Mouse (Mus musculus) erythroblast, embryonic 14.5 days (primary cell): Measurements from ENCODE around the gene Atg9b. TPM values are rescaled to one million over a fixed set of nuclear protein-coding genes. Genes with fewer than 3 reads are reported as not detected.

Source experiments
- H3K27me3 ChIP-seq: 2 replicates; pipeline ENCODE4 v1.6.1; 2012; ENCODE audit warnings: inconsistent platforms; ENCODE audit not compliant: control insufficient read depth
- H3K36me3 ChIP-seq: 2 replicates; pipeline ENCODE4 v1.6.1; 2012; ENCODE audit warnings: mild to moderate bottlenecking, inconsistent platforms; ENCODE audit not compliant: control insufficient read depth
- H3K4me1 ChIP-seq: 2 replicates; pipeline ENCODE4 v1.6.1; 2012; ENCODE audit warnings: inconsistent platforms; ENCODE audit not compliant: control insufficient read depth
- H3K4me3 ChIP-seq: replicated peaks from 2 replicates; pipeline ENCODE3; 2012; ENCODE audit warnings: moderate library complexity, mild to moderate bottlenecking, inconsistent platforms
- H3K9me3 ChIP-seq: 2 replicates; pipeline ENCODE4 v1.6.1; 2012; ENCODE audit warnings: low read length, inconsistent platforms, mixed read lengths; ENCODE audit not compliant: control insufficient read depth
- GATA1 ChIP-seq: IDR thresholded peaks from 2 replicates; pipeline ENCODE4 v1.6.1; 2012; ENCODE audit warnings: low read length, inconsistent platforms, mixed read lengths
- TAL1 ChIP-seq: IDR thresholded peaks from 3 replicates; pipeline ENCODE4 v1.6.1; 2012; ENCODE audit warnings: low read length, inconsistent platforms, mixed read lengths
- polyA plus RNA-seq: library from polyadenylated mRNA; stranded (reverse); fragments of >175 nt; gene quantifications from 2 replicates; pipeline ENCODE4 v1.2.3, GENCODE M21; 2012

Atg9b gene
- polyA plus RNA-seq, 1 experiment = 0.02 TPM

- Histone ChIP-seq H3K4me1 (no peaks in the 10 kb centered on the region), H3K27me3 (peaks cover 28% of the 10 kb centered on the region), H3K4me3 (no peak overlapping the region), H3K9me3 (no peaks in the 10 kb centered on the region), H3K36me3 (no peaks in the 10 kb centered on the region)
- TF ChIP-seq GATA1 = no peak
- TF ChIP-seq TAL1 = no peak
Observed at GRCm38 (mm10) chr5:24357461-24357860, 34.5 kb downstream of the Atg9b start.

- Histone ChIP-seq H3K27me3 (peaks cover 35% of the 10 kb centered on the region), H3K4me1 (peaks cover 2% of the 10 kb centered on the region; the same call in 1 of the 2 replicates), H3K9me3 (no peaks in the 10 kb centered on the region), H3K4me3 (no peak overlapping the region), H3K36me3 (no peaks in the 10 kb centered on the region)
- TF ChIP-seq GATA1 (no peak), TAL1 (no peak)
Observed at GRCm38 (mm10) chr5:24356764-24357163, 35.2 kb downstream of the Atg9b start.

- Histone ChIP-seq H3K27me3 (peaks cover 69% of the 10 kb centered on the region), H3K9me3 (no peaks in the 10 kb centered on the region), H3K36me3 (no peaks in the 10 kb centered on the region), H3K4me3 (no peak overlapping the region), H3K4me1 (peaks cover 9% of the 10 kb centered on the region)
- TF ChIP-seq TAL1 (no peak), GATA1 (no peak)
Observed at GRCm38 (mm10) chr5:24353327-24353726, 38.6 kb downstream of the Atg9b start.

GRCm38 (mm10) chr5:24352251-24352859, 39.6 kb downstream of the Atg9b start:
- H3K4me3 ChIP-seq = no peak overlapping the region
- TF ChIP-seq TAL1 = no peak
- no peak for TF ChIP-seq GATA1
- peaks cover 15% of the 10 kb centered on the region for H3K4me1 ChIP-seq
- H3K27me3 ChIP-seq = peaks cover 79% of the 10 kb centered on the region
- H3K36me3 ChIP-seq = no peaks in the 10 kb centered on the region
- H3K9me3 ChIP-seq = no peaks in the 10 kb centered on the region

- peaks cover 79% of the 10 kb centered on the region for H3K27me3 ChIP-seq
- peak overlapping the region; percentile 0 for H3K4me3 ChIP-seq
Observed at GRCm38 (mm10) chr5:24351701-24352171, 40.2 kb downstream of the Atg9b start.

GRCm38 (mm10) chr5:24351278-24351677, 40.7 kb downstream of the Atg9b start, which contains the start of gene Kcnh2:
Kcnh2 (minus strand) TSS chr5:24351604.
- H3K9me3 ChIP-seq = no peaks in the 10 kb centered on the region
- peak within 1 kb of the TSS; percentile 40 for H3K4me3 ChIP-seq
- H3K4me1 ChIP-seq = peaks cover 15% of the 10 kb centered on the region
- TF ChIP-seq TAL1 = no peak
- no peak for TF ChIP-seq GATA1
- peaks cover 79% of the 10 kb centered on the region for H3K27me3 ChIP-seq
- H3K36me3 ChIP-seq = no peaks in the 10 kb centered on the region

More at GRCm38 (mm10) chr5:24351701-24352171, 40.2 kb downstream of the Atg9b start:
- Histone ChIP-seq H3K36me3 (no peaks in the 10 kb centered on the region), H3K4me1 (peaks cover 15% of the 10 kb centered on the region), H3K9me3 (no peaks in the 10 kb centered on the region)
- TF ChIP-seq TAL1 = no peak
- TF ChIP-seq GATA1 = no peak

- Histone ChIP-seq H3K4me3 (no peak overlapping the region), H3K36me3 (no peaks in the 10 kb centered on the region), H3K4me1 (peaks cover 15% of the 10 kb centered on the region), H3K27me3 (peaks cover 79% of the 10 kb centered on the region), H3K9me3 (no peaks in the 10 kb centered on the region)
- TF ChIP-seq GATA1 (no peak), TAL1 (no peak)
Observed at GRCm38 (mm10) chr5:24350531-24351250, 41.3 kb downstream of the Atg9b start.

GRCm38 (mm10) chr5:24350073-24350472, 41.9 kb downstream of the Atg9b start:
- H3K4me1 ChIP-seq = peaks cover 15% of the 10 kb centered on the region
- H3K4me3 ChIP-seq = no peak overlapping the region
- TF ChIP-seq GATA1 (no peak), TAL1 (no peak)
- H3K27me3 ChIP-seq = peaks cover 83% of the 10 kb centered on the region
- H3K9me3 ChIP-seq = no peaks in the 10 kb centered on the region
- no peaks in the 10 kb centered on the region for H3K36me3 ChIP-seq

- no peaks in the 10 kb centered on the region for H3K36me3 ChIP-seq
- peak overlapping the region; percentile 46 for H3K4me3 ChIP-seq
- peaks cover 75% of the 10 kb centered on the region for H3K27me3 ChIP-seq
- TF ChIP-seq TAL1 = no peak
- TF ChIP-seq GATA1 = no peak
- peaks cover 24% of the 10 kb centered on the region for H3K4me1 ChIP-seq
- H3K9me3 ChIP-seq = no peaks in the 10 kb centered on the region
Observed at GRCm38 (mm10) chr5:24348546-24348945, 43.4 kb downstream of the Atg9b start.
